Mouse (Mus musculus) hindlimb bud, embryonic 11.5 days (tissue): ENCODE measurements around the gene Tox3.

Source experiments
- DNase-seq: peaks from one replicate; pipeline ENCODE4 v3.0.0-alpha.2; 2012; ENCODE audit warnings: low read depth, low spot score; ENCODE audit errors: extremely low spot score

Tox3 gene

GRCm38 (mm10) chr8:90244458-90245145 is 103.5 kb downstream of the Tox3 start:
- no peak for DNase-seq

DNA sequence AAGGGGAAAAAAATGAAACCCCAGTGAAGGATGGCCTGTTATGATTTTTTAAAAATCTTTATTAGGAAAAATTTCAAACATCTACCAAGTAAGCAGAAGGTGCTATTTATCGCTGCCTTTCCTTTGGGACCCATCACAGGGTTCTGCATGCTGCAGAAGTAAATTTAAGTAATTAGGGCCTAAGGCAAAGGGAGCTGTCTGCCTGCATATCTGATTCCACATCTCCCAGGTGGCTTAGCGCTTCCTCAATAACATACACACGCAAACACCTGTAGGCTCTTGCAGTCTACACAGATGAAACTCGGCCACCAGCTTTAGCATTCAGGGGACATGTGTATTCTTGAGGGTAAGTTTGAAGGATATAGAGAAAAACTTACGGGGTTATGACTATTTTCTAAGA is 104.2 kb downstream of the Tox3 start:
- no peak for DNase-seq

- no peak for DNase-seq
Measured at GRCm38 (mm10) chr8:90242351-90242750, 105.8 kb downstream of the Tox3 start.

DNA sequence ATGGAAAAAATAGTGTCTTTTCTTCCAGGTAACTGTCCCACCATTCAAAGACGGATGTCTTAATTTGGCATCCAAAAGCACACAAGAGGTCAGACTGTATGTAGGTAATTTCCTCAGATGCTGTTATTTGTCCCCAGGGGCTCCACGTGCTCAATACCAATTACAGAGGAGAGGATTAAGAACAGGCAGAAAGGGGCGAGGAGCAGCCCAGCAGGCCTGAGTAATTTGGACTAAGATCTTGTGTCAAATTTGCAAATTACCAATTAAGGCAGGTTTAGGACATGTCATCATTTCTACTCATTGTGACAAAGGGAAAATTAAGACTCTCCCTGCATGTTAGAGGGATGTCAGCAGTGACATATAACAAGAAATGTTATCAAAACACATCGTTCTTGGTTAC is 106.7 kb downstream of the Tox3 start:
- DNase-seq = no peak

DNA sequence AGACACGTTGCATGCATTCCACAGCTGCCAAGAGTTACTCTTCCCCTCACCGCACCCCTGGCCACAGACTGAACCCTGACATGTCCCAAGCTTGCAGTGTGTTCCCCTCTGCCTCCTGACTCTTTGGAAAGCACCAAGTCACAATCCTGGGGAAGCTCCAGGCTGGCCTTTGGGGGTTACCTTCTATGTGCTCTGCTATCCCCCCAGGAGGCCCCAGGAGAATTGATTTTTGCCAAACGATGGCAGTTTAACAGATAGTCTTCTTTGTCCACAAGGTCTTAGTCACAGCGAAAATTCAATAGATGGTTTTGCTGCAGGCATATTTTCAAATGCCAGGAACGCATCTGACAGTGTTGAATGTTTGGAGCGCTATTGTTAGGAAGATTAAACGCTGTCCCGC is 115.6 kb downstream of the Tox3 start:
- no peak for DNase-seq

- DNase-seq = no peak
Measured at GRCm38 (mm10) chr8:90224172-90224571, 124.0 kb downstream of the Tox3 start.

- no peak for DNase-seq
Measured at GRCm38 (mm10) chr8:90209105-90210037, 138.8 kb downstream of the Tox3 start.
